Mouse (Mus musculus) ES-E14 (cell line): ENCODE measurements around the gene Klhdc3. TPM values are rescaled to one million over a fixed set of nuclear protein-coding genes. Genes with fewer than 3 reads are reported as not detected.

Experiments used
- DNase-seq: peaks from one replicate; pipeline ENCODE4 v3.0.0-alpha.2; 2013; ENCODE audit warnings: low read depth, low spot score
- H3K27ac ChIP-seq: 2 replicates; pipeline ENCODE4 v1.5.1; 2012; ENCODE audit warnings: low read depth, mild to moderate bottlenecking, low read length, moderate library complexity, mixed read lengths; ENCODE audit not compliant: poor library complexity, insufficient read depth, severe bottlenecking
- H3K36me3 ChIP-seq: 2 replicates; pipeline ENCODE4 v1.6.1; 2012; ENCODE audit warnings: mild to moderate bottlenecking, low read length, moderate library complexity, mixed read lengths; ENCODE audit not compliant: control insufficient read depth, poor library complexity, insufficient read depth, severe bottlenecking
- H3K4me1 ChIP-seq, 2 experiments: fragments of 150-350 bp in 1 of 2; sonication (generic) in 1 of 2; 2 replicates each; pipeline ENCODE4 v1.6.1; 2012; ENCODE audit warnings: low read length in 2 of 2, mild to moderate bottlenecking in 1 of 2, mixed read lengths in 1 of 2; ENCODE audit not compliant: control insufficient read depth in 2 of 2, insufficient read depth in 2 of 2, poor library complexity in 1 of 2
- H3K4me3 ChIP-seq, 2 experiments: fragments of 150-350 bp in 1 of 2; sonication (generic) in 1 of 2; 2 replicates each; pipeline ENCODE4 v1.5.1; 2012; ENCODE audit warnings: low read length in 2 of 2, low read depth in 1 of 2, mild to moderate bottlenecking in 1 of 2, mixed read lengths in 1 of 2; ENCODE audit not compliant: insufficient read depth in 1 of 2, poor library complexity in 1 of 2, severe bottlenecking in 1 of 2
- H3K9ac ChIP-seq: 2 replicates; pipeline ENCODE4 v1.6.1; 2012; ENCODE audit warnings: low read depth, mild to moderate bottlenecking, low read length, mixed read lengths; ENCODE audit not compliant: poor library complexity, insufficient read depth, severe bottlenecking
- H3K9me3 ChIP-seq: fragments of 150-350 bp; sonication (generic); 2 replicates; pipeline ENCODE4 v1.6.1; 2012; ENCODE audit warnings: low read depth, mild to moderate bottlenecking, low read length; ENCODE audit not compliant: control insufficient read depth, insufficient read depth
- CHD2 ChIP-seq: IDR thresholded peaks from 2 replicates; pipeline ENCODE4 v1.6.1; 2014; ENCODE audit warnings: mild to moderate bottlenecking, low read depth, low read length, inconsistent platforms
- HCFC1 ChIP-seq: IDR thresholded peaks from 2 replicates; pipeline ENCODE4 v1.6.1; 2012; ENCODE audit warnings: low read length, inconsistent platforms, borderline replicate concordance; ENCODE audit not compliant: insufficient read depth
- MAFK ChIP-seq: IDR thresholded peaks from 2 replicates; pipeline ENCODE4 v1.6.1; 2014; ENCODE audit warnings: mild to moderate bottlenecking, low read depth, low read length, inconsistent platforms; ENCODE audit not compliant: insufficient read depth
- ZC3H11A ChIP-seq: IDR thresholded peaks from 2 replicates; pipeline ENCODE4 v1.6.1; 2012; ENCODE audit warnings: low read depth, mild to moderate bottlenecking, inconsistent platforms, low read length, borderline replicate concordance
- ZNF384 ChIP-seq: IDR thresholded peaks from 2 replicates; pipeline ENCODE4 v1.6.1; 2012; ENCODE audit warnings: low read depth, low read length, inconsistent platforms
- in situ Hi-C, 2 experiments: fragments of 600-800 bp; cut with MboI; formaldehyde crosslinking; loops; one replicate each; pipeline ENCODE4 v1.15.1; 2025; ENCODE audit warnings: low sequenced_read_pairs in 2 of 2, inconsistent platforms in 1 of 2; ENCODE audit not compliant: unreplicated experiment in 2 of 2
- total RNA-seq: library from RNA; depleted of rRNA; stranded (reverse); fragments of 300-350 nt; gene quantifications from 2 replicates; pipeline ENCODE4 v1.2.3, GENCODE M21; 2012; rRNA removed

Klhdc3 gene
- total RNA-seq, 1 experiment = 65.1 TPM

DNA sequence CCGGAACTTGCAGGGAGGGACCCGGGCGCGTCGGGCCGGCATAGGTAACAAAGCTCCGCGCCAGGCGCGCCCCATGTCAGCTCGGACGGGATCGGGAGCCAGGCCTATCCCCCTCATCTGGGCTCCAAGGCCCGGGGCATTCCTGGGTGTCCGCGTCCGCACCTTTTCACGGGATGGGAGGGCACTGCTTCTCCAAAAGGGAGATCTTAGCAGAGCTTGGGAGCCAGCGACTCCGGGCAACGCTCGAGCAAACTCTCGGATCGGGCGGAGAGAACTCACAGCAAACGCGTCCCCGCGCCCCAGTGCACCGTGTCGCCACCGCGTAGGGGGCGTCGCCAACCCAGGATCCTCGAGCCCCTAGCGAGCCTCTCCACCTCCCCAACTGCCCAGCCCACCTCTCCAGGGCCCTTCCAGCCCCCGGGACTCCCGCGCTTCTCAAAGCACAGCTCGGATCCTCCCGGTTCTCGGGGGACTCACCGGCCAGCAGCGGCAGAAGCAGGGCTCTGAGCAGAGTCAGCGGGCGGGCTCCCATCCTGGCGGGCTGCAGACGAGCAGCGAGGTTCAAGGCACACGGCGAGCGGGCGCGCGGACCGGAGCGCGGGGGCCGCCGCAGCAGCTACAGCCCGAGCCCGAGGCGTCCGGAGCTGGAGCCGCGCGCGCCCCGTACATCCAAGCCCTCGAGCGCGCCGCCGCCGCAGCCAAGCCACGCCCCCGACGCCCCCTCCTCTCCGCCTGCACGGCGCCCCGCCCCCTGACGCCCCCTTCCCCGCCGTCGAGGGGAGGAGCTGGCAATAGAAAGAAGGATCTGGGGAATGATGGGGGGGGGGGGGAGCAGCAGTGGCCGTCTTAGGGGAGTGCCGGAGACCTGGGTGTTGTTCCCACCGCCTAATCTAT, 51.7 kb downstream of the Klhdc3 start, which contains the start of gene Ptk7:
TSS of gene Ptk7 (minus strand) at position 714 of the 894 bp plus-strand sequence.
- in situ Hi-C loops = no loop called here
- Histone ChIP-seq H3K36me3 (peaks cover 5% of the 10 kb centered on the region; the same call in 1 of the 2 replicates), H3K4me1 (peaks cover 11 to 45% of the 10 kb centered on the region in 2 experiments), H3K9me3 (no peaks in the 10 kb centered on the region), H3K9ac (peak within 1 kb of the TSS; percentile 91), H3K4me3 (peak within 1 kb of the TSS; percentile 77 to 95), H3K27ac (peak within 1 kb of the TSS; percentile 93)
- no peak for TF ChIP-seq HCFC1
- no peak for TF ChIP-seq ZNF384
- no peak for TF ChIP-seq MAFK
- no peak for TF ChIP-seq ZC3H11A
- TF ChIP-seq CHD2 = no peak
- peak; percentile 72 for DNase-seq

DNA sequence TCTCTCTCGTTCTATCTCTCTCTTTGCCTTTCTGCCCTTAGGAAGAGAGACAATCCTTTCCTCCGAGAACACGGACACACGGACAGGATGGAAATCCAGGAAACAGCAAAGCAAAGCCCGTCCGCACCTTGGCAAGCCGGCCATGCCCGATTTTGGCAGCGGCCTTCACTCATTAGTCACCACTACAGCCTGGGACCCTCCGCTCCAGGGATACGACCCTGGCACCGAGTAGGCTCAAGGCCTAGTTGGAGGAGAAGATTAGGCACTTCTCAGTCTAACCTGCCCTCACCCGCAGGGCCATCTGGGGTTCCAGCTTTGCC, 52.3 kb downstream of the Klhdc3 start:
- H3K9ac ChIP-seq = peak overlapping the region; percentile 91
- no peak for DNase-seq
- peaks cover 5% of the 10 kb centered on the region; the same call in 1 of the 2 replicates for H3K36me3 ChIP-seq
- H3K9me3 ChIP-seq = no peaks in the 10 kb centered on the region
- H3K4me3 ChIP-seq = peak overlapping the region; percentile 77 to 95
- H3K27ac ChIP-seq = no peak overlapping the region
- TF ChIP-seq HCFC1 (no peak), ZNF384 (no peak), MAFK (no peak), CHD2 (no peak), ZC3H11A (no peak)
- in situ Hi-C loops = no loop called here
- peaks cover 14 to 47% of the 10 kb centered on the region in 2 experiments for H3K4me1 ChIP-seq

GRCm38 (mm10) chr17:46627409-46627808, 53.3 kb downstream of the Klhdc3 start:
- Histone ChIP-seq H3K36me3 (peaks cover 3% of the 10 kb centered on the region; the same call in 1 of the 2 replicates), H3K4me3 (0 out of 4 replicates have a peak overlapping the region, but pooled peaks of 1 of the 2 experiments have one; percentile 95), H3K9me3 (no peaks in the 10 kb centered on the region), H3K27ac (no peak overlapping the region), H3K4me1 (peaks cover 15 to 55% of the 10 kb centered on the region in 2 experiments), H3K9ac (peak overlapping the region; percentile 34; the same call in 1 of the 2 replicates)
- in situ Hi-C loops = no loop called here
- no peak for DNase-seq
- no peak for TF ChIP-seq ZNF384
- no peak for TF ChIP-seq ZC3H11A
- no peak for TF ChIP-seq MAFK
- TF ChIP-seq CHD2 = no peak
- no peak for TF ChIP-seq HCFC1

DNA sequence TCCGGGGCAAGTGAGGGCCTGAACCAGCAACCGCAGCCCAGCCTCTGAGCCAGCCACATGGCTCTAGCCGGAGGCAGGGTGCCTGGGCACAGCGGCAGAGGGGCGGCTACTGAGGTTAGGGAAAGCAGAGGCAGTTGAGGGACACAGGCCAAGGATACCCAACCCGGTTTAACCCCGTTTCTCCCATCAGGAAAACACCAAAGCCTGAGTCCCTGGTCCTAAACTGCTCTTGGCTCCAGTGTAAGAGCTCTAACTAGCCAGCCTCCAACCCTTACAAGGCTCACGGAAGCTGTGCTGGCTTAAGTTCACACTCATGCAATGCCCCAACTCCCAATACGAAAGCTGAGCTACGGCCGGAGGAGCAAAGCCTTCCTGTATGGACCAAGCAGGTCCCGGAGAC, 56.1 kb downstream of the Klhdc3 start:
- H3K9me3 ChIP-seq = no peaks in the 10 kb centered on the region
- peak overlapping the region; percentile 66 for H3K9ac ChIP-seq
- H3K4me1 ChIP-seq = peaks cover 15 to 58% of the 10 kb centered on the region in 2 experiments
- H3K36me3 ChIP-seq = no peaks in the 10 kb centered on the region
- peak overlapping the region; percentile 55; the same call in 1 of the 2 replicates for H3K27ac ChIP-seq
- peak overlapping the region; percentile 37 to 49; a peak in 3 of 4 replicates for H3K4me3 ChIP-seq
- TF ChIP-seq MAFK = no peak
- TF ChIP-seq CHD2 = no peak
- DNase-seq = no peak
- in situ Hi-C loops = no loop called here

Other genes starting within 250 kb of the Klhdc3 start
- gene Slc22a7, start 242.5 kb downstream of the Klhdc3 start, total RNA-seq = 3.6 and 6.1 TPM in 2 replicates
- 0.98 and 1.2 TPM in 2 replicates for gene Ttbk1, start 193.2 kb downstream of the Klhdc3 start, total RNA-seq
- 44.1 and 48.2 TPM in 2 replicates for gene Dnph1, start 184.2 kb downstream of the Klhdc3 start, total RNA-seq
- gene Cul9, start 134.5 kb downstream of the Klhdc3 start, total RNA-seq = 1.8 and 4.5 TPM in 2 replicates
- gene Srf, start 124.7 kb downstream of the Klhdc3 start, total RNA-seq = 65.2 and 75.6 TPM in 2 replicates
- gene Ptk7, start 51.4 kb downstream of the Klhdc3 start, total RNA-seq = 200 and 384 TPM in 2 replicates
- gene Klc4, start 34.9 kb downstream of the Klhdc3 start, total RNA-seq = 17.8 and 20.7 TPM in 2 replicates
- gene Mrpl2, start 34.7 kb downstream of the Klhdc3 start, total RNA-seq = 205 and 261 TPM in 2 replicates
- 88.5 and 96.1 TPM in 2 replicates for gene Cul7, start 30.6 kb downstream of the Klhdc3 start, total RNA-seq
- 44.5 and 57.0 TPM in 2 replicates for gene Rrp36, start 6.6 kb downstream of the Klhdc3 start, total RNA-seq
- 72.9 and 77.5 TPM in 2 replicates for gene Mea1, start 2.1 kb downstream of the Klhdc3 start, total RNA-seq
- 70.6 and 73.0 TPM in 2 replicates for gene Ppp2r5d, start 24.2 kb upstream of the Klhdc3 start, total RNA-seq
- gene Pex6, start 30.5 kb upstream of the Klhdc3 start, total RNA-seq = 17.8 and 22.2 TPM in 2 replicates
- 1.2 and 4.3 TPM in 2 replicates for gene Gnmt, start 48.3 kb upstream of the Klhdc3 start, total RNA-seq
- gene Cnpy3, start 71.3 kb upstream of the Klhdc3 start, total RNA-seq = 69.7 and 122 TPM in 2 replicates
- gene Ptcra, start 82.8 kb upstream of the Klhdc3 start, total RNA-seq = 1.8 and 2.2 TPM in 2 replicates
- 19.5 and 21.4 TPM in 2 replicates for gene 2310039H08Rik, start 91.7 kb upstream of the Klhdc3 start, total RNA-seq
- 132 and 179 TPM in 2 replicates for gene Rpl7l1, start 101.8 kb upstream of the Klhdc3 start, total RNA-seq
- 20.2 and 27.1 TPM in 2 replicates for gene Bicral, start 177.6 kb upstream of the Klhdc3 start, total RNA-seq
- 20.5 and 30.0 TPM in 2 replicates for gene Tbcc, start 209.8 kb upstream of the Klhdc3 start, total RNA-seq
- gene Prph2, start 229.5 kb upstream of the Klhdc3 start, total RNA-seq = 0.18 and 0.48 TPM in 2 replicates